Mouse (Mus musculus): ENCODE data around the gene Gm10031.
"Not testable (repeated sequence)": the region's sequence is repeated elsewhere in the genome, so short reads cannot be mapped to it uniquely, and the experiment has no call there.

The Gm10031 gene

GRCm38 (mm10) chr1:156523842-156524241 is at the start of gene Gm10031:
Gm10031 (plus strand) TSS chr1:156524012.
- DNase-seq = not testable (repeated sequence)

GRCm38 (mm10) chr1:156474854-156475253 is 49.0 kb upstream of the Gm10031 start:
- no peak for DNase-seq

- DNase-seq = no peak
These were observed 47.8 kb upstream of the Gm10031 start for GRCm38 (mm10) chr1:156476016-156476415.

- DNase-seq = no peak
These were observed 47.3 kb upstream of the Gm10031 start for GRCm38 (mm10) chr1:156476535-156476934.

GRCm38 (mm10) chr1:156481826-156482225 is 42.0 kb upstream of the Gm10031 start:
- DNase-seq = no peak

GRCm38 (mm10) chr1:156487498-156487897 is 36.3 kb upstream of the Gm10031 start:
- no peak for DNase-seq

- no peak for DNase-seq
These were observed 35.8 kb upstream of the Gm10031 start for GRCm38 (mm10) chr1:156488031-156488430.

- no peak for DNase-seq
These were observed 32.5 kb upstream of the Gm10031 start for GRCm38 (mm10) chr1:156491226-156491796.

- no peak for DNase-seq
These were observed 28.8 kb upstream of the Gm10031 start for GRCm38 (mm10) chr1:156495025-156495424.

- DNase-seq = no peak
These were observed 26.9 kb upstream of the Gm10031 start for GRCm38 (mm10) chr1:156496910-156497309.

- no peak for DNase-seq
These were observed 18.8 kb upstream of the Gm10031 start for GRCm38 (mm10) chr1:156504945-156505523.

GRCm38 (mm10) chr1:156505901-156506300 is 17.9 kb upstream of the Gm10031 start:
- DNase-seq = no peak

- no peak for DNase-seq
These were observed 16.1 kb upstream of the Gm10031 start for GRCm38 (mm10) chr1:156507753-156508152.

GRCm38 (mm10) chr1:156520136-156520780 is 3.6 kb upstream of the Gm10031 start:
- DNase-seq = no peak

GRCm38 (mm10) chr1:156521796-156522517 is 1.9 kb upstream of the Gm10031 start:
- DNase-seq = peak; percentile 57 to 66

GRCm38 (mm10) chr1:156532476-156533175 is 8.8 kb downstream of the Gm10031 start:
- not testable (repeated sequence) for DNase-seq

GRCm38 (mm10) chr1:156533483-156533882 is 9.7 kb downstream of the Gm10031 start:
- DNase-seq = no peak

GRCm38 (mm10) chr1:156533911-156534310 is 10.1 kb downstream of the Gm10031 start:
- no peak for DNase-seq

GRCm38 (mm10) chr1:156537031-156537430 is 13.2 kb downstream of the Gm10031 start:
- no peak for DNase-seq

- DNase-seq = no peak
These were observed 13.9 kb downstream of the Gm10031 start for GRCm38 (mm10) chr1:156537701-156538100.

GRCm38 (mm10) chr1:156538382-156538781 is 14.6 kb downstream of the Gm10031 start:
- DNase-seq = no peak

- no peak for DNase-seq
These were observed 16.2 kb downstream of the Gm10031 start for GRCm38 (mm10) chr1:156539787-156540560.
